Mouse (Mus musculus): Measurements from ENCODE around the gene Rps15. TPM values are rescaled to one million over a fixed set of nuclear protein-coding genes. Genes with fewer than 3 reads are reported as not detected.

Rps15 gene
- polyA plus RNA-seq, 1 experiment, result 2,157 TPM

DNA sequence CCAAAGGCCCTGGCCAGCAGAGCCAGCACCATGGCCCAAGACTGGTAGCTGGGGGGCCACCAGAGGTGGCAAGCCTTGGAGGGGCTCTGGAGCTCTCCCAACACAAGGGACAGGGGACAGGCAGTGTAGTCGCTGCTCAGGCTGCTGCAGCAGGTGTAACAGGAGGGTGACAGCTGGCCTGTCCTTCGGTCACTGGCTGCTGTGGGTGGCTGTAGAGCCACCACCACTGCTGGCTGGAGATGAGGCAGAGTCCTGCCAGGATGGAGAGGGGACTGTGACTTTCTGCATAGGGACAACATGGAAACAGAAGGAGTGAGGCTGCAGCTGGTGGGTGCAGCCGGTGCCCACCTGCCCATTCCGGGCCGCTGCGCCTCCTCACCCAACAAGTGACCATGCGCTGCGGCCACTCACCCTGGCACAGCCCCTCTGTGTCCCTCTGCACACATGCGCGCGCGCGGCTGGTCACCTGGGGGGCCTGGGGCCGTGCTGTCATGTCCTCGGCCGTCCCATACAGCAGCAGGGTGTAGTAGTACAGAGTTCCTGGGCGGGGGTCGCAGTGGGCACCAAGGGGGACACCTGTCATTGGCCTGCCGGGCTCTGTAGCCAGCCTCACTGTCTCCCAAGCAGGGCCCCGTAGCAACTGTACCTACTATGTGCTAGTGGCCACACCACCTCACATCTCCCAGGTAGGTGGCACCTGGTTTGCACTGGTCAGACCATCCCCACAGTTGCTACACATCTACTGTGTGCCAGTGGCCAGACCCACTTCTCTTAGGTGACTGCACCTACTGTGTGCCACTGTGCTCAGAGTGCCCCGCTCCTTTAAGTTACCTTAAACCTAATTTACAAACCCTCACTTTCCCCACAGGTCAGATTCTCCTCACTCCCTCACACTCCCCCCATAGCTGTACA is 29.7 kb downstream of the Rps15 start:
- no peak for TF ChIP-seq CTCF (IDR thresholded peaks at IDR 0.05; ENCODE audit: borderline replicate concordance, extremely low read depth, insufficient read depth, insufficient read length)
- TF ChIP-seq POLR2A (IDR thresholded peaks at IDR 0.05; ENCODE audit: borderline replicate concordance, extremely low read depth, insufficient read depth, insufficient read length, poor library complexity, severe bottlenecking), result no peak
- no peak for DNase-seq (ENCODE audit: low read depth)

DNA sequence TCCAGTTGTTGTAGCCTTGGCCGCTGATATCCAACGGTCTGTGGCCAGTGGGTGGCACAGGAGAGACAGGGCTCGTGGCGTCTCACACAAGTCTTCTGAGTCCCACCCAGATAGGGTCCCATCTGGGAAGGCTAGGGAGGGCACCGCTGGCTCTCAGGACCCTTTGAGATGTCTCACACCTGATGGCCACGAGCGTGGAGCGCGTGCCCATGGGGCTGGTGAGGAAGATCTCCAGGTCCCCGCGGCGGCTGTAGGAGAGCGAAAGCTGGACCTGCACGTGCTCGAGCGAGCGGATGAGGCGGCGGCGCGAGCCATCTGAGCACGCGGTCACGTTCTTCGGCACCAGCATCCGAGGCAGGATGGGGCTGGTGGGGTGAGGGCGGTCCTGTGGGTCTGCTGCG is 30.6 kb downstream of the Rps15 start:
- TF ChIP-seq POLR2A (IDR thresholded peaks at IDR 0.05; ENCODE audit: borderline replicate concordance, extremely low read depth, insufficient read depth, insufficient read length, poor library complexity, severe bottlenecking), result no peak
- DNase-seq (ENCODE audit: low read depth), result peak; percentile 26

DNA sequence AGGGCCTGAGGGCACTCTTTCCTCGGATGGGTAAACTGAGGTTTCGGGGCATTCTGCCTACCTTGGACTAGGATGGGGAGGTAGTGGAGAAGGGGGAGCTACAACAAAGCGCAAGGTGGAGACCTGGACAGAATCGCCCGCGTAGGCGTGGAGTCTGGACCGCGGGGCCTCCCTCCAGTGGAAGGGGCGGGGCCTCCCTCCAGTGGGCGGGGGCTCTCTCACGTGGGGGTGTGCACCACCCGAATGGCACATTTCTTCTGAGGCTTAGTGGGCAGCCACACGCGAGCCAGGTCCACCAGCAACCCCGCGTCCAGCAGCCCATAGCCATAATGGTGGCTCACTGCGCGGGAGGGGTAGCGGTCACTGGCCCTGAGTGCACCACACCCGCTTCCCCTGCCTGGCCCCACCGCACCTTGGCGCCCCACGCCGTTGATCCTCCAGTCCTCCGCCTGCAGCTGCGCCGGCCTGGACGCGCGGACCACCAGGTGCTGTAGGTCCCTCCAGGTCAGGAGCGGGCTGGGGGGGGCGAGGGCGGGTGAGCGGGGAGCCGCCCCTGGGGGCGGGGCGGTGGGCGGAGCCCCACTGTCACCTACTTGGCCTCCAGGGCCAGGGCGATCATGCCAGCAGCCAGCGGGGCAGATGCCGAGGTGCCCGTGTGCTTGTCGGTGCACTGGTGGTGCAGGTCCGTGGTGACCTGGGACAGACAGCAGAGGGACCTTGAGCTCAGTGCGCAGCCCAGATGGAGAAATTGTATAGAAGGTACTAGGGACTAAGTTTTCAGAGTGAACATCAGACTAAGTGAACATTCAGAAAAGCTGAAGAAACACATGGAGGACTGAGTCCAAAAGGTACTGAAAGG is 31.2 kb downstream of the Rps15 start:
- TF ChIP-seq POLR2A (IDR thresholded peaks at IDR 0.05; ENCODE audit: borderline replicate concordance, extremely low read depth, insufficient read depth, insufficient read length, poor library complexity, severe bottlenecking) (no peak), CTCF (IDR thresholded peaks at IDR 0.05; ENCODE audit: borderline replicate concordance, extremely low read depth, insufficient read depth, insufficient read length) (no peak)
- peak; percentile 25 for DNase-seq (ENCODE audit: low read depth)

GRCm38 (mm10) chr10:80324120-80325037 is 32.1 kb downstream of the Rps15 start:
- TF ChIP-seq POLR2A (IDR thresholded peaks at IDR 0.05; ENCODE audit: borderline replicate concordance, extremely low read depth, insufficient read depth, insufficient read length, poor library complexity, severe bottlenecking), result no peak
- no peak for TF ChIP-seq CTCF (IDR thresholded peaks at IDR 0.05; ENCODE audit: borderline replicate concordance, extremely low read depth, insufficient read depth, insufficient read length)
- no peak for DNase-seq (ENCODE audit: low read depth)

- DNase-seq (ENCODE audit: low read depth), result no peak
- TF ChIP-seq CTCF (IDR thresholded peaks at IDR 0.05; ENCODE audit: borderline replicate concordance, extremely low read depth, insufficient read depth, insufficient read length), result no peak
These were observed 32.8 kb downstream of the Rps15 start for GRCm38 (mm10) chr10:80325045-80325444.

DNA sequence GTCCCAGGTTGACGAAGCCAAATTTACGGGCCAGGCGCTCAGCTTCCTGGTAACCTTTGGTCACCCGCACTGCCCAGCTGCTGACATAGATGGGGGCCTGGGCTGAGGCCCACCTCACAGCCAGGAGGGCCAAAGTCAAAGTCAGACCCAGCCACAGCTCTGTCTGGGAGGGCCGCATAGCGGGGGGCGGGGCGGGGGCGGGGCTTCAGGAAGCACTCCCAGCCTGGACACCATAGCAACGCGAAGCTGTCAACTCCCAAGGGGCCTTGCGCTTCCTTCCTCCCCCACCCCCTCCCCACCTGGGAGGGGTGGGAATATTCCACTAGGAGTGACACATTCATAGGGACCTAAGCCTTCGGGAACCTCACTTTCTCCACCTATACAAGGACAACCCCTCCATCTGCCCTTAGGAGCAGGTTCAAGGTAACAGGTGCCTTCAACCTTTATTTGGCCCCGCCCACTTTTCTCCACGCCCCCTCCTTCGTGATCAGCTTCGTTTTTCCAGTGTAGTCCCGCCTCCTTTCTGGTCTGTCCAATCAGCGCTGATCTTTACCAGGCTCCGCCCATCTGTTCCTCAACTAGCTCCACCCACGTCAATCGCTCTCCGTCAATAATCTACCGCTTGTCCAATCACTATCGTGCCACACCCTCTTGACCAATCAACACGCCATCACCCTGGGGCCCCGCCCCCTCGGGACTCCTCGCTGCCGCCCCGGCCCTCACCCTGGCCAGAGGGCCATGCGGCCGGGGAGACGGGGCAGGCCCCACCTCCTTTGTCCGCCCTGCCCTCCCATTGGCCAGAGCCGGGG is 37.2 kb downstream of the Rps15 start, which contains the start of the genes Pcsk4 and Reep6:
Pcsk4 (minus strand) TSS at position 226 of the 809 bp plus-strand sequence.
Reep6 (plus strand) TSS at position 681 of the 809 bp plus-strand sequence.
- no peak for TF ChIP-seq CTCF (IDR thresholded peaks at IDR 0.05; ENCODE audit: borderline replicate concordance, extremely low read depth, insufficient read depth, insufficient read length)
- TF ChIP-seq POLR2A (IDR thresholded peaks at IDR 0.05; ENCODE audit: borderline replicate concordance, extremely low read depth, insufficient read depth, insufficient read length, poor library complexity, severe bottlenecking), result no peak
- peak; percentile 98 for DNase-seq (ENCODE audit: low read depth)

- TF ChIP-seq POLR2A (IDR thresholded peaks at IDR 0.05; ENCODE audit: borderline replicate concordance, extremely low read depth, insufficient read depth, insufficient read length, poor library complexity, severe bottlenecking) (no peak), CTCF (IDR thresholded peaks at IDR 0.05; ENCODE audit: borderline replicate concordance, extremely low read depth, insufficient read depth, insufficient read length) (no peak)
These were observed 37.8 kb downstream of the Rps15 start for GRCm38 (mm10) chr10:80330084-80330483.

DNA sequence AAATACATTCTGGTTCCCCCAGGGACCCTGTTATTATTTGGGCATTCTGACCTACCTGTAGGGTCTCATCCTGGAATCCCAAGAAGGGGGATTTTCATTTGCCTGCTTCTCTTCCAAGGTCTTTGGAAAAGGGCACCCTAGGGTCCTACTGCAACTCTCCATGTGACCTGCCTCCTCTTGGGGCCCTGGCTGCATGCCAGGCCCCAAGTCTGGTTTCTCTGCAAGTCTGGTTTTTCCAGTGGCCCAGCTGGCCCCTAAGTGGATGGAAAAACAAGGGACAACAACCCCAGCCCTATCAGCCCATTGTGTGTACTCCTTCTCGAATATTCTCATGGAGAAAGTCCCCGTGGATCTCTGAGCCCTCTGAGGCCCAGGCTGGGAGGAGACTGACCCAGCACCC is 38.6 kb downstream of the Rps15 start:
- TF ChIP-seq POLR2A (IDR thresholded peaks at IDR 0.05; ENCODE audit: borderline replicate concordance, extremely low read depth, insufficient read depth, insufficient read length, poor library complexity, severe bottlenecking) (no peak), CTCF (IDR thresholded peaks at IDR 0.05; ENCODE audit: borderline replicate concordance, extremely low read depth, insufficient read depth, insufficient read length) (no peak)

More at GRCm38 (mm10) chr10:80330084-80330483, 37.8 kb downstream of the Rps15 start:
- no peak for DNase-seq (ENCODE audit: low read depth)

DNA sequence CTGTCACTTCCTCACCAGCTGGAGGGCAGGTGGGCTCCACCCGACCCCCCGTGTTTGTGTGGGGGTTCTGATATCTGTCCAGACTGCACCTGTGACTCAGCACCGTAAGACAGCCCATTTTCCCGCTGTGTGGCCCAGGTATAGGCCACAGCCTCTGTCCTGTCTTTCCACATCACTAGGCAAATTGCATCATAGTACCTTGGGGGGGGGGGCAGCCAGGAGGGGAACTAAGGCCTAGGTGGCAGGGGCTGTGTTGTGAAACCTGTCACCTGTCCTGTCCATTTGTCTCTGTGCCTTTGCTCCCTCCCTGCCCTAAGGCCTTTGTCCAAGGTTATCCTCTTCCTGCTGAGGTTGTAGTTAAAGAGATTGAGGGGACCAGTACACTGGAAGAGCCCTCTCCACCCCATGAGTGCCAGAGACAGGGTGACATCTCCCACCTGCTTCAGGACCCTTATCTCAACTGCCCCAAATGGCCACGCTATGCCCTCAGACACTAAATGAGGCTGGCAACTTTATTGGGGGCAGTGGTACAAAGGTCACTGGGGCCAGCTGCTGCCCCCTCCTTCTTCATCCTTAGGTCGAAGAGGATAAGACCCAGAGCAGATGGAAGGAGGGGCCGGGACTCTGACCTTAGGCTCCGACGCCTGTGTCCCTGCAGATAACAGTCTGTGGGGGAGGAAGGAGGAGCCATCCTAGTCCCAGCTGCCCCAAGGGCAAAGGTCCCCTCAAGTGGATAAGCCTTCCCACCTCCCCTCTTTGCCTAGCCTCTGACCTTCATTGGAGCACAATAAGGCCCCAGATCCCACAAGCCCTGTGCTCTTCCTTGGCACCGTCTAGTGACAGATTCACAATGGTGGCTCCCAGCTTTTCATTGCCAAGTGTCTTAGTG is 39.6 kb downstream of the Rps15 start:
- no peak for TF ChIP-seq POLR2A (IDR thresholded peaks at IDR 0.05; ENCODE audit: borderline replicate concordance, extremely low read depth, insufficient read depth, insufficient read length, poor library complexity, severe bottlenecking)
- TF ChIP-seq CTCF (IDR thresholded peaks at IDR 0.05; ENCODE audit: borderline replicate concordance, extremely low read depth, insufficient read depth, insufficient read length), result no peak
- DNase-seq (ENCODE audit: low read depth), result no peak

More for the DNA sequence above, 38.6 kb downstream of the Rps15 start:
- DNase-seq (ENCODE audit: low read depth), result no peak
